ENCODE assay signal across 27 mouse cellular contexts in the genomic region with DNA sequence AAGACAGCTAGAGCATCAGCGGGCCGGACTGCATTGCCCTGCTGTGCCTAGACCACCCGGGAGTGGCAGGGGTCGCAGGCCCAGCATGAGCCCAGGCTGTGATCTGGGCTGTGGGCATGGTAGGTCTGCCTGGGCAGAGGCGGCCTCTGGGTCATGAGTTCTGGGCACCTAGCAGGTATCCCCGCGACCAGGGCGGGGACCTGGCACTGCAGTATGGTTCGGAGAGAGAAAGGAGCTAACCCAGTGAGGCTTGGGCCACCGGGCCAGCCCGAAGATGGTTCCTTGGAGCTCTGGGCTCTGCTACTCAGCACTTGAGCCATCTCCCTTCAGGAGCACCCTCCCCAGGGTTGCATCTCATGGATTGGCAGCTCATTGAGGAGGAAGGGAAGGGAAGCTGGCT. TPM values are rescaled to one million over a fixed set of nuclear protein-coding genes. Genes with fewer than 3 reads are reported as not detected.
"Had no signal": no experiment of that assay in that cellular context is flagged by ENCODE, and none has a peak within 500 bp of the region (broad histone marks: within the 10 kb centered on the region; RNA-seq: fewer than 3 reads in every experiment).

No protein-coding gene starts in this region.

- DNase-seq: kidney, postnatal 14 days; kidney, postnatal 4 days; liver, embryonic 13.5 days; lung, embryonic 14.5 days; thymus, adult 18-20 months; thymus, postnatal 36 days had no signal

- H3K4me3 ChIP-seq: limb, embryonic 10.5 days; limb, embryonic 13.5 days; liver, embryonic 13.5 days; midbrain, embryonic 12.5 days had no signal

- ATAC-seq: lung, postnatal 0 days; midbrain, embryonic 16.5 days had no signal

- H3K27me3 ChIP-seq: limb, embryonic 13.5 days; liver, embryonic 13.5 days; midbrain, embryonic 12.5 days had no signal

- H3K36me3 ChIP-seq: limb, embryonic 10.5 days; limb, embryonic 13.5 days; liver, embryonic 13.5 days; midbrain, embryonic 12.5 days had no signal

- H3K4me1 ChIP-seq: limb, embryonic 10.5 days; limb, embryonic 13.5 days; liver, embryonic 13.5 days; midbrain, embryonic 12.5 days had no signal

- H3K9me3 ChIP-seq: limb, embryonic 10.5 days; limb, embryonic 13.5 days; liver, embryonic 13.5 days; midbrain, embryonic 12.5 days had no signal

RNA-seq across cellular contexts. Expression of gene Gm4778, which starts 12.2 kb away (rescaled TPM):
- total RNA-seq: layer of hippocampus, adult 18-20 months; layer of hippocampus, postnatal 25 days; left cerebral cortex, adult 18-20 months; left cerebral cortex, postnatal 25 days; liver, adult 2 months; megakaryocyte, adult 5-6 weeks had no signal
- polyA plus RNA-seq: kidney, embryonic 14.5 days; limb, embryonic 10.5 days; limb, embryonic 13.5 days; liver, adult 2 months; liver, embryonic 13.5 days; liver, embryonic 16.5 days; lung, embryonic 14.5 days; lung, postnatal 0 days; macrophage; midbrain, embryonic 12.5 days; midbrain, embryonic 16.5 days; neural tube, embryonic 11.5 days; neural tube, embryonic 14.5 days; small intestine, adult 2 months; spleen, adult 2 months; stomach, embryonic 16.5 days; testis, adult 2 months; urinary bladder, adult 2 months had no signal
